Mouse (Mus musculus) macrophage (primary cell): Measurements from ENCODE around the gene Pcp4. TPM values are rescaled to one million over a fixed set of nuclear protein-coding genes. Genes with fewer than 3 reads are reported as not detected.
"Not testable (repeated sequence)": the region's sequence is repeated elsewhere in the genome, so short reads cannot be mapped to it uniquely, and the experiment has no call there.

Experiments used
- H3K27ac ChIP-seq: fragments of 350-480 bp; formaldehyde crosslinking; 2 replicates; pipeline ENCODE4 v1.9.0; 2021
- H3K36me3 ChIP-seq: fragments of 350-480 bp; formaldehyde crosslinking; 2 replicates; pipeline ENCODE4 v1.9.0; 2021; ENCODE audit errors: inconsistent target
- H3K4me3 ChIP-seq: fragments of 350-480 bp; formaldehyde crosslinking; 2 replicates; pipeline ENCODE4 v1.9.0; 2021; ENCODE audit errors: inconsistent target
- H3K79me2 ChIP-seq: fragments of 350-480 bp; formaldehyde crosslinking; 2 replicates; pipeline ENCODE4 v1.9.0; 2021; ENCODE audit errors: inconsistent target
- WGBS: methylation state at CpG from one replicate; pipeline ENCODE4 v1.1.7; 2026; ENCODE audit warnings: inconsistent platforms; ENCODE audit not compliant: missing documents; 5-methylcytosine and 5-hydroxymethylcytosine counted together
- polyA plus RNA-seq: library from polyadenylated mRNA; stranded (reverse); fragments of 250-400 nt; gene quantifications from 3 replicates; pipeline ENCODE4 v1.2.4, GENCODE M21; 2018; ENCODE audit warnings: inconsistent platforms
- total RNA-seq, 78 experiments: library from RNA; depleted of rRNA; stranded (reverse); fragments of 250-400 nt; gene quantifications; 1 replicate in 9 of 78; 2 replicates in 24 of 78; 3 replicates in 43 of 78; 4 replicates in 2 of 78; pipeline ENCODE4 v1.2.4; 2018; ENCODE audit warnings: inconsistent platforms in 56 of 78

Pcp4 gene
- not detected for total RNA-seq (2018; cell fraction: chromatin; rRNA removed)
- total RNA-seq (2018; cell fraction: cytosol; rRNA removed) = under 1 TPM in 1 of 26 experiments, not detected in 25; 0.23 TPM
- not detected for total RNA-seq (2018; cell fraction: nucleus; rRNA removed)
- not detected in 3 replicates for polyA plus RNA-seq

GRCm38 (mm10) chr16:96467445-96467844, at the start of gene Pcp4:
Gene Pcp4, plus strand, starts transcription at chr16:96467606.
- WGBS = 17% methylated on average over 8 of the region's 8 CpGs
- no peaks in the 10 kb centered on the region for H3K79me2 ChIP-seq
- no peak within 1 kb of the TSS for H3K4me3 ChIP-seq
- no peaks in the 10 kb centered on the region for H3K36me3 ChIP-seq
- H3K27ac ChIP-seq = no peak within 1 kb of the TSS

GRCm38 (mm10) chr16:96425044-96425443, 42.4 kb upstream of the Pcp4 start:
- no peak overlapping the region for H3K4me3 ChIP-seq

GRCm38 (mm10) chr16:96426671-96427070, 40.7 kb upstream of the Pcp4 start:
- 87% methylated on average over 7 of the region's 7 CpGs for WGBS
- no peak overlapping the region for H3K4me3 ChIP-seq
- H3K36me3 ChIP-seq = no peaks in the 10 kb centered on the region
- H3K27ac ChIP-seq = no peak overlapping the region
- no peaks in the 10 kb centered on the region for H3K79me2 ChIP-seq

More at GRCm38 (mm10) chr16:96425044-96425443, 42.4 kb upstream of the Pcp4 start:
- no peak overlapping the region for H3K27ac ChIP-seq
- 85% methylated on average over 2 of the region's 2 CpGs for WGBS
- no peaks in the 10 kb centered on the region for H3K79me2 ChIP-seq
- no peaks in the 10 kb centered on the region for H3K36me3 ChIP-seq

- H3K36me3 ChIP-seq = no peaks in the 10 kb centered on the region
- H3K27ac ChIP-seq = no peak overlapping the region
- H3K4me3 ChIP-seq = no peak overlapping the region
- H3K79me2 ChIP-seq = no peaks in the 10 kb centered on the region
- WGBS = 73% methylated on average over 3 of the region's 3 CpGs
Observed at GRCm38 (mm10) chr16:96429046-96429445, 38.4 kb upstream of the Pcp4 start.

- Histone ChIP-seq H3K27ac (no peak overlapping the region), H3K79me2 (no peaks in the 10 kb centered on the region), H3K4me3 (no peak overlapping the region), H3K36me3 (no peaks in the 10 kb centered on the region)
- WGBS = 88% methylated on average over 10 of the region's 10 CpGs
Observed at GRCm38 (mm10) chr16:96433266-96433665, 34.1 kb upstream of the Pcp4 start.

GRCm38 (mm10) chr16:96434024-96434785, 33.2 kb upstream of the Pcp4 start:
- H3K36me3 ChIP-seq = no peaks in the 10 kb centered on the region
- H3K4me3 ChIP-seq = no peak overlapping the region
- H3K27ac ChIP-seq = no peak overlapping the region
- 89% methylated on average over 3 of the region's 3 CpGs for WGBS
- H3K79me2 ChIP-seq = no peaks in the 10 kb centered on the region

GRCm38 (mm10) chr16:96438946-96439345, 28.5 kb upstream of the Pcp4 start:
- Histone ChIP-seq H3K4me3 (no peak overlapping the region), H3K36me3 (no peaks in the 10 kb centered on the region), H3K79me2 (no peaks in the 10 kb centered on the region), H3K27ac (no peak overlapping the region)
- WGBS = 94% methylated on average over 5 of the region's 5 CpGs

GRCm38 (mm10) chr16:96439682-96440081, 27.7 kb upstream of the Pcp4 start:
- WGBS = 10% methylated on average over 4 of the region's 4 CpGs

GRCm38 (mm10) chr16:96440871-96441270, 26.5 kb upstream of the Pcp4 start:
- 96% methylated on average over 6 of the region's 8 CpGs for WGBS
- H3K27ac ChIP-seq = no peak overlapping the region
- no peaks in the 10 kb centered on the region for H3K36me3 ChIP-seq
- H3K4me3 ChIP-seq = no peak overlapping the region
- no peaks in the 10 kb centered on the region for H3K79me2 ChIP-seq

More at GRCm38 (mm10) chr16:96439682-96440081, 27.7 kb upstream of the Pcp4 start:
- Histone ChIP-seq H3K79me2 (no peaks in the 10 kb centered on the region), H3K4me3 (no peak overlapping the region), H3K27ac (no peak overlapping the region), H3K36me3 (no peaks in the 10 kb centered on the region)

- no peaks in the 10 kb centered on the region for H3K79me2 ChIP-seq
- no peak overlapping the region for H3K27ac ChIP-seq
- H3K4me3 ChIP-seq = no peak overlapping the region
- WGBS = 89% methylated on average over 3 of the region's 3 CpGs
- H3K36me3 ChIP-seq = no peaks in the 10 kb centered on the region
Observed at GRCm38 (mm10) chr16:96441826-96442225, 25.6 kb upstream of the Pcp4 start.

- 36% methylated on average over 2 of the region's 2 CpGs for WGBS
- Histone ChIP-seq H3K4me3 (no peak within 1 kb of the TSS), H3K79me2 (no peaks in the 10 kb centered on the region), H3K27ac (no peak within 1 kb of the TSS), H3K36me3 (no peaks in the 10 kb centered on the region)
Observed at GRCm38 (mm10) chr16:96443468-96443867, 23.9 kb upstream of the Pcp4 start, which contains the start of gene Itgb2l. Gene Itgb2l, minus strand, starts transcription at chr16:96443619.

- WGBS = 98% methylated on average over 10 of the region's 16 CpGs
Observed at GRCm38 (mm10) chr16:96450871-96451270, 16.5 kb upstream of the Pcp4 start.

GRCm38 (mm10) chr16:96454086-96454485, 13.3 kb upstream of the Pcp4 start:
- Histone ChIP-seq H3K4me3 (no peak overlapping the region), H3K36me3 (no peaks in the 10 kb centered on the region), H3K27ac (no peak overlapping the region), H3K79me2 (no peaks in the 10 kb centered on the region)

More at GRCm38 (mm10) chr16:96450871-96451270, 16.5 kb upstream of the Pcp4 start:
- not testable (repeated sequence) for H3K36me3 ChIP-seq, H3K79me2 ChIP-seq, H3K27ac ChIP-seq, H3K4me3 ChIP-seq

GRCm38 (mm10) chr16:96457612-96458011, 9.8 kb upstream of the Pcp4 start:
- Histone ChIP-seq H3K4me3 (no peak overlapping the region), H3K27ac (no peak overlapping the region), H3K36me3 (no peaks in the 10 kb centered on the region), H3K79me2 (no peaks in the 10 kb centered on the region)
- 93% methylated on average over 5 of the region's 5 CpGs for WGBS

GRCm38 (mm10) chr16:96459356-96459755, 8.1 kb upstream of the Pcp4 start:
- 83% methylated on average over 2 of the region's 2 CpGs for WGBS

More at GRCm38 (mm10) chr16:96459356-96459755, 8.1 kb upstream of the Pcp4 start:
- Histone ChIP-seq H3K27ac (no peak overlapping the region), H3K4me3 (no peak overlapping the region), H3K36me3 (no peaks in the 10 kb centered on the region), H3K79me2 (no peaks in the 10 kb centered on the region)
